Mouse (Mus musculus): Measurements from ENCODE around the gene Gm20388. TPM values are rescaled to one million over a fixed set of nuclear protein-coding genes. Genes with fewer than 3 reads are reported as not detected.

Gene Gm20388
- polyA plus RNA-seq, 1 experiment from 2014 or later = not detected

GRCm38 (mm10) chr8:120489142-120489754 is 578.6 kb downstream of the Gm20388 start:
- Histone ChIP-seq H3K4me1 (peaks cover 76% of the 10 kb centered on the region), H3K36me3 (no peaks in the 10 kb centered on the region)
- WGBS = under 1% methylated on average over 73 of the region's 73 CpGs

GRCm38 (mm10) chr8:120489771-120490281 is 579.2 kb downstream of the Gm20388 start:
- Histone ChIP-seq H3K36me3 (no peaks in the 10 kb centered on the region), H3K27ac (replicated peaks) (peak overlapping the region; percentile 100), H3K4me3 (peak overlapping the region; percentile 91), H3K9ac (replicated peaks) (peak overlapping the region; percentile 84), H3K27me3 (no peaks in the 10 kb centered on the region), H3K4me2 (replicated peaks) (peak overlapping the region; percentile 87), H3K9me3 (no peaks in the 10 kb centered on the region), H3K4me1 (peaks cover 76% of the 10 kb centered on the region)
- WGBS = 2% methylated on average over 15 of the region's 15 CpGs
- no peak for ATAC-seq (replicated peaks)

More at GRCm38 (mm10) chr8:120489142-120489754, 578.6 kb downstream of the Gm20388 start:
- Histone ChIP-seq H3K9ac (replicated peaks) (peak overlapping the region; percentile 84), H3K27ac (replicated peaks) (peak overlapping the region; percentile 100), H3K27me3 (no peaks in the 10 kb centered on the region), H3K9me3 (no peaks in the 10 kb centered on the region), H3K4me3 (peak overlapping the region; percentile 91), H3K4me2 (replicated peaks) (peak overlapping the region; percentile 87)
- no peak for ATAC-seq (replicated peaks)

GRCm38 (mm10) chr8:120490354-120491141 is 579.9 kb downstream of the Gm20388 start:
- 12% methylated on average over 12 of the region's 12 CpGs for WGBS
- Histone ChIP-seq H3K27me3 (no peaks in the 10 kb centered on the region), H3K4me1 (peaks cover 76% of the 10 kb centered on the region), H3K9me3 (no peaks in the 10 kb centered on the region), H3K4me2 (replicated peaks) (peak overlapping the region; percentile 87), H3K9ac (replicated peaks) (peak overlapping the region; percentile 84), H3K27ac (replicated peaks) (peak overlapping the region; percentile 100), H3K36me3 (no peaks in the 10 kb centered on the region), H3K4me3 (peak overlapping the region; percentile 91)
- no peak for ATAC-seq (replicated peaks)

- Histone ChIP-seq H3K9ac (replicated peaks) (peak overlapping the region; percentile 84), H3K27ac (replicated peaks) (no peak overlapping the region), H3K36me3 (no peaks in the 10 kb centered on the region), H3K4me1 (peaks cover 72% of the 10 kb centered on the region), H3K4me3 (peak overlapping the region; percentile 91), H3K4me2 (replicated peaks) (peak overlapping the region; percentile 87), H3K9me3 (no peaks in the 10 kb centered on the region), H3K27me3 (no peaks in the 10 kb centered on the region)
- no peak for ATAC-seq (replicated peaks)
- WGBS = 65% methylated on average over 5 of the region's 5 CpGs
These were observed 580.6 kb downstream of the Gm20388 start for GRCm38 (mm10) chr8:120491166-120491793.

- H3K9me3 ChIP-seq = no peaks in the 10 kb centered on the region
- peaks cover 72% of the 10 kb centered on the region for H3K4me1 ChIP-seq
- no peaks in the 10 kb centered on the region for H3K27me3 ChIP-seq
- H3K4me2 ChIP-seq (replicated peaks) = peak overlapping the region; percentile 87
- ATAC-seq (replicated peaks) = no peak
- H3K27ac ChIP-seq (replicated peaks) = no peak overlapping the region
- 45% methylated on average over 14 of the region's 14 CpGs for WGBS
- peak overlapping the region; percentile 91 for H3K4me3 ChIP-seq
- H3K36me3 ChIP-seq = no peaks in the 10 kb centered on the region
- H3K9ac ChIP-seq (replicated peaks) = peak overlapping the region; percentile 84
These were observed 581.7 kb downstream of the Gm20388 start for GRCm38 (mm10) chr8:120492193-120492880.

GRCm38 (mm10) chr8:120492881-120493220 is 582.2 kb downstream of the Gm20388 start:
- peak overlapping the region; percentile 91 for H3K4me3 ChIP-seq
- H3K4me2 ChIP-seq (replicated peaks) = peak overlapping the region; percentile 87
- WGBS = 64% methylated on average over 4 of the region's 4 CpGs
- H3K4me1 ChIP-seq = peaks cover 77% of the 10 kb centered on the region
- H3K27ac ChIP-seq (replicated peaks) = no peak overlapping the region
- peak overlapping the region; percentile 84; the same call in 1 of the 2 replicates for H3K9ac ChIP-seq (replicated peaks)
- no peak for ATAC-seq (replicated peaks)
- H3K36me3 ChIP-seq = no peaks in the 10 kb centered on the region
- no peaks in the 10 kb centered on the region for H3K9me3 ChIP-seq
- no peaks in the 10 kb centered on the region for H3K27me3 ChIP-seq

GRCm38 (mm10) chr8:120493508-120494464 is 583.1 kb downstream of the Gm20388 start:
- Histone ChIP-seq H3K27ac (replicated peaks) (peak overlapping the region; percentile 55), H3K9ac (replicated peaks) (peak overlapping the region; percentile 32; the same call in 1 of the 2 replicates), H3K4me3 (peak overlapping the region; percentile 91), H3K4me2 (replicated peaks) (peak overlapping the region; percentile 87), H3K27me3 (no peaks in the 10 kb centered on the region), H3K36me3 (no peaks in the 10 kb centered on the region), H3K4me1 (peaks cover 86% of the 10 kb centered on the region), H3K9me3 (no peaks in the 10 kb centered on the region)
- ATAC-seq (replicated peaks) = no peak
- WGBS = 59% methylated on average over 16 of the region's 16 CpGs

- no peaks in the 10 kb centered on the region for H3K27me3 ChIP-seq
- no peak for ATAC-seq (replicated peaks)
- peak overlapping the region; percentile 55 for H3K27ac ChIP-seq (replicated peaks)
- no peaks in the 10 kb centered on the region for H3K9me3 ChIP-seq
- H3K4me1 ChIP-seq = peaks cover 94% of the 10 kb centered on the region
- peak overlapping the region; percentile 14 for H3K4me3 ChIP-seq
- 42% methylated on average over 15 of the region's 15 CpGs for WGBS
- peak overlapping the region; percentile 87 for H3K4me2 ChIP-seq (replicated peaks)
- H3K9ac ChIP-seq (replicated peaks) = peak overlapping the region; percentile 33
- no peaks in the 10 kb centered on the region for H3K36me3 ChIP-seq
These were observed 584.3 kb downstream of the Gm20388 start for GRCm38 (mm10) chr8:120494903-120495302.

GRCm38 (mm10) chr8:120495461-120495860 is 584.8 kb downstream of the Gm20388 start:
- Histone ChIP-seq H3K4me2 (replicated peaks) (peak overlapping the region; percentile 87; the same call in 1 of the 2 replicates), H3K9me3 (no peaks in the 10 kb centered on the region), H3K4me3 (no peak overlapping the region), H3K27me3 (no peaks in the 10 kb centered on the region), H3K4me1 (peaks cover 94% of the 10 kb centered on the region), H3K27ac (replicated peaks) (peak overlapping the region; percentile 55; the same call in 1 of the 2 replicates), H3K9ac (replicated peaks) (no peak overlapping the region), H3K36me3 (no peaks in the 10 kb centered on the region)
- ATAC-seq (replicated peaks) = no peak
- 65% methylated on average over 5 of the region's 5 CpGs for WGBS

GRCm38 (mm10) chr8:120496478-120496877 is 585.8 kb downstream of the Gm20388 start:
- no peak for ATAC-seq (replicated peaks)
- Histone ChIP-seq H3K27ac (replicated peaks) (peak overlapping the region; percentile 63; the same call in 1 of the 2 replicates), H3K4me3 (no peak overlapping the region), H3K4me2 (replicated peaks) (no peak overlapping the region), H3K9me3 (no peaks in the 10 kb centered on the region), H3K9ac (replicated peaks) (no peak overlapping the region), H3K27me3 (no peaks in the 10 kb centered on the region), H3K36me3 (no peaks in the 10 kb centered on the region), H3K4me1 (peaks cover 94% of the 10 kb centered on the region)
- WGBS = 96% methylated on average over 15 of the region's 15 CpGs

All from forebrain, embryonic 15.5 days (tissue).